Mouse (Mus musculus) neural tube, embryonic 10.5 days (tissue): ENCODE measurements around the gene Cilp.

Experiments used
- DNase-seq: peaks from one replicate; pipeline ENCODE4 v3.0.0-alpha.2; 2017; ENCODE audit warnings: low spot score; ENCODE audit errors: extremely low spot score

Gene Cilp

GRCm38 (mm10) chr9:65293580-65293972 is 28.6 kb downstream of the Cilp start:
- peak; percentile 37 for DNase-seq

GRCm38 (mm10) chr9:65293973-65294715 is 29.2 kb downstream of the Cilp start, which contains the start of gene Clpx:
Clpx (plus strand) TSS chr9:65294260.
- peak; percentile 99 for DNase-seq

GRCm38 (mm10) chr9:65294716-65295378 is 29.9 kb downstream of the Cilp start:
- no peak for DNase-seq

- DNase-seq, result no peak
Measured at GRCm38 (mm10) chr9:65297056-65297455, 32.1 kb downstream of the Cilp start.

GRCm38 (mm10) chr9:65298761-65299160 is 33.8 kb downstream of the Cilp start:
- no peak for DNase-seq

GRCm38 (mm10) chr9:65299650-65300049 is 34.7 kb downstream of the Cilp start:
- no peak for DNase-seq

- DNase-seq, result no peak
Measured at GRCm38 (mm10) chr9:65302327-65302983, 37.5 kb downstream of the Cilp start.

- DNase-seq, result no peak
Measured at GRCm38 (mm10) chr9:65303586-65303985, 38.6 kb downstream of the Cilp start.

- no peak for DNase-seq
Measured at GRCm38 (mm10) chr9:65304300-65304699, 39.3 kb downstream of the Cilp start.

GRCm38 (mm10) chr9:65306672-65307071 is 41.7 kb downstream of the Cilp start:
- no peak for DNase-seq

GRCm38 (mm10) chr9:65308011-65308410 is 43.0 kb downstream of the Cilp start:
- DNase-seq, result no peak

GRCm38 (mm10) chr9:65312669-65313357 is 47.8 kb downstream of the Cilp start:
- peak; percentile 19 for DNase-seq

- no peak for DNase-seq
Measured at GRCm38 (mm10) chr9:65313846-65314245, 48.9 kb downstream of the Cilp start.

- DNase-seq, result no peak
Measured at GRCm38 (mm10) chr9:65322255-65322900, 57.4 kb downstream of the Cilp start.

GRCm38 (mm10) chr9:65325971-65326370 is 61.0 kb downstream of the Cilp start:
- DNase-seq, result no peak

GRCm38 (mm10) chr9:65327371-65327770 is 62.4 kb downstream of the Cilp start:
- no peak for DNase-seq
